Mouse (Mus musculus) stomach, embryonic 15.5 days (tissue): ENCODE measurements at regions not wholly inside any gene's neighbourhood (a gene's known extent, or its start where the extent isn't known, plus 50 kb on each side); places are given as distances from the start of the nearest gene placed in this dataset.
"Not testable (repeated sequence)": the region's sequence is repeated elsewhere in the genome, so short reads cannot be mapped to it uniquely, and the experiment has no call there.

Experiments used
- ATAC-seq: fragments of 200-750 bp; cut with Nextera tagmentation; 2 replicates; pipeline ENCODE4 v1.8.0; 2017; ENCODE audit warnings: low read depth, moderate number of reproducible peaks, moderate TSS enrichment; ENCODE audit not compliant: insufficient read depth, low FRiP score
- H3K27ac ChIP-seq: fragments of 300-500 bp; sonication (generic); 2 replicates; pipeline ENCODE4 v1.5.1; 2015; ENCODE audit warnings: mild to moderate bottlenecking, inconsistent platforms
- H3K27me3 ChIP-seq: fragments of 300-500 bp; sonication (generic); replicated peaks from 2 replicates; pipeline ENCODE4 v1.6.1; 2015; ENCODE audit warnings: inconsistent platforms
- H3K36me3 ChIP-seq: fragments of 300-500 bp; sonication (generic); 2 replicates; pipeline ENCODE4 v1.6.1; 2015; ENCODE audit warnings: inconsistent platforms
- H3K4me1 ChIP-seq: fragments of 300-500 bp; sonication (generic); 2 replicates; pipeline ENCODE4 v1.6.1; 2015; ENCODE audit warnings: inconsistent platforms
- H3K4me2 ChIP-seq: fragments of 300-500 bp; sonication (generic); 2 replicates; pipeline ENCODE4 v1.6.1; 2015; ENCODE audit warnings: mild to moderate bottlenecking, inconsistent platforms
- H3K4me3 ChIP-seq: fragments of 300-500 bp; sonication (generic); replicated peaks from 2 replicates; pipeline ENCODE4 v1.5.1; 2015; ENCODE audit warnings: inconsistent platforms
- H3K9ac ChIP-seq: fragments of 300-500 bp; sonication (generic); 2 replicates; pipeline ENCODE4 v1.6.1; 2015; ENCODE audit warnings: inconsistent platforms
- H3K9me3 ChIP-seq: fragments of 300-500 bp; sonication (generic); 2 replicates; pipeline ENCODE4 v1.6.1; 2016; ENCODE audit warnings: inconsistent platforms
- WGBS: fragments of 180-500 bp; shearing (Covaris S2); methylation state at CpG from one replicate; pipeline ENCODE4 v1.1.7; 2015; 5-methylcytosine and 5-hydroxymethylcytosine counted together

DNA sequence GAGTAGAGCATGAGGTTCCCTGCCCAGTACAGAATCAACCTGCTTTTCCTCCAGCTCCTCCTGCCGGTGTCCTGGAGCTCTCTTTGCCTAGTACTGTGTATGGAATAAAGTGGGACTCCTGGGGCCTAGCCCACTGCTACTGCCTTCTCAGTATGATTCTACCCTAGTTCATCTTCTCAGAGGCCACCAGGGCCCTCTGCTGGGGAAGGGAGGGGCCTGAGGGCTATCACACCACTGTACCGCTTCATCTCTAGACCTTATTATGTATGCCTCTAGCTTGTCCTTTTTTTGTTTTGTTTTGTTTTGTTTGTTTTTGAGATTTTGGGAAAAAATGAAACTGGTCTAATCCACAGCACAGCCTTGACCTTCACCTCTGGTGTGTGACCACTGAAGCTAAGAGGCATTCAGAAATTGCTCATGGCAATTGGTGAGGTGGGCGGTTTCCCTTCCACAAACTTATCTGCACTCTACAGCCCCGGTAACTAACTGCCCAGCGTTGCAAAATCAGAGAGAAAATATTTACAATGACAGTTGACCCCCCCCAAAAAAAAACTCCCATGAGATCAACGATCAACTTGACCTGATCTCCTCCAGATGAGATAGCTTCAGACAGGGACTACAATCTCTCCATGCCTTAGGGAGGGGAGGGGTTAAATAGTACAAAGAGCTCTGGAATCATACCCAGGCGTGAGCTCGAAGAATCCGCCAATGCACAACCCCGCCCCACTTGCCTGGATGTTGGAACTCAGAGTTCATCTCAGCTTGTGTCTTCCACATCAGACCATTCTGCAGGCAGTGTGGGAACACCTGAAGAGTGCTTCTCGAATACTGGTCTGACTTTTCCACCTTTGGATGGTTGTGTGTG, 168.8 kb downstream of the Tomm20 start:
- H3K4me2 ChIP-seq = no peak overlapping the region
- H3K9me3 ChIP-seq = no peaks in the 10 kb centered on the region
- ATAC-seq = no peak
- H3K27me3 ChIP-seq = no peaks in the 10 kb centered on the region
- H3K4me3 ChIP-seq = no peak overlapping the region
- 75% methylated on average over 11 of the region's 11 CpGs for WGBS
- no peak overlapping the region for H3K27ac ChIP-seq
- H3K9ac ChIP-seq = no peak overlapping the region
- no peaks in the 10 kb centered on the region for H3K4me1 ChIP-seq
- no peaks in the 10 kb centered on the region for H3K36me3 ChIP-seq

GRCm38 (mm10) chr8:126775334-126775733, 170.3 kb downstream of the Tomm20 start:
- Histone ChIP-seq H3K27me3 (no peaks in the 10 kb centered on the region), H3K36me3 (no peaks in the 10 kb centered on the region), H3K4me1 (no peaks in the 10 kb centered on the region), H3K4me3 (no peak overlapping the region), H3K4me2 (no peak overlapping the region), H3K9ac (no peak overlapping the region), H3K9me3 (no peaks in the 10 kb centered on the region), H3K27ac (no peak overlapping the region)
- ATAC-seq = no peak
- 63% methylated on average over 3 of the region's 3 CpGs for WGBS

DNA sequence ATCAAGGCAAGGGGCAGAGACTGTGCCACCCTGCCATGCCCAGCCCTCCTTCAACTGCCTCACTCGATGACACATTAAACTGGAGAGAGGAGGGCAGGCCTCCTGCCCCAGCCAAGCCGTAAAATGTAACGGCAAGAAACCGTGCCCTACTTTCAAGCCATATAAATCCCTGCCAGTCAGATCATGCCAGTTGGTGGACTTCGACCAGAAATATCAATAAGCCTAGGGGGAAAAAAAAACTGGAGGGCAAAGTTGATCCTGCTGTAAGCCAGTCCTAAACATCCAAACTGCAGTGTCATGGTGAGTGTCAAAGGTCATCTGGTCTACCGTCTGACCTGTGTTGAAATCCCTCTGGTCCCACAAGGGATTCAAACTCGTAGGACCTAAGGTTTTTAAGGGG, 170.8 kb downstream of the Tomm20 start:
- Histone ChIP-seq H3K27ac (no peak overlapping the region), H3K4me2 (no peak overlapping the region), H3K27me3 (no peaks in the 10 kb centered on the region), H3K9ac (no peak overlapping the region), H3K9me3 (no peaks in the 10 kb centered on the region), H3K4me1 (no peaks in the 10 kb centered on the region), H3K36me3 (no peaks in the 10 kb centered on the region), H3K4me3 (no peak overlapping the region)
- WGBS = 77% methylated on average over 7 of the region's 7 CpGs
- no peak for ATAC-seq

DNA sequence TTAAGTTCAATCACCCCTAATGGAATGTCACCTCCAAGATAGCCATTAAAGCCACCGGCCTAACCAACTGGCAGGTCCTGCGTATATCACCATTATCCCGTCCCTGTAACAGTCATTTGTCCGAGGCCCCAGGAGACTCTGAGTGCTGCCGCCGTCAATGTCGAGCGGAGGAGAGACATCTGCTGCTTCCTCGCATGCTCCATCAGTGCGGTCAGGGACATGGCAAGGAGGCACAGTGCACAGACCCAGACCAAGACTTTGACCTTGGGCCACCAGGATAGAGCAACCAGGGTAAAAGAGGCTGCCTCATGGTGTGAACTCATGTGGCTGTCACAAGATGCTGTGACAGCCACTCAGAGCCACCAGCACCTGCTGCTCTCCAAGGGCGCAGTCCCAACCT, 172.9 kb downstream of the Tomm20 start:
- no peak overlapping the region for H3K4me2 ChIP-seq
- no peaks in the 10 kb centered on the region for H3K27me3 ChIP-seq
- H3K36me3 ChIP-seq = no peaks in the 10 kb centered on the region
- H3K4me3 ChIP-seq = no peak overlapping the region
- H3K9ac ChIP-seq = no peak overlapping the region
- no peaks in the 10 kb centered on the region for H3K9me3 ChIP-seq
- 56% methylated on average over 11 of the region's 11 CpGs for WGBS
- no peaks in the 10 kb centered on the region for H3K4me1 ChIP-seq
- no peak for ATAC-seq
- no peak overlapping the region for H3K27ac ChIP-seq

DNA sequence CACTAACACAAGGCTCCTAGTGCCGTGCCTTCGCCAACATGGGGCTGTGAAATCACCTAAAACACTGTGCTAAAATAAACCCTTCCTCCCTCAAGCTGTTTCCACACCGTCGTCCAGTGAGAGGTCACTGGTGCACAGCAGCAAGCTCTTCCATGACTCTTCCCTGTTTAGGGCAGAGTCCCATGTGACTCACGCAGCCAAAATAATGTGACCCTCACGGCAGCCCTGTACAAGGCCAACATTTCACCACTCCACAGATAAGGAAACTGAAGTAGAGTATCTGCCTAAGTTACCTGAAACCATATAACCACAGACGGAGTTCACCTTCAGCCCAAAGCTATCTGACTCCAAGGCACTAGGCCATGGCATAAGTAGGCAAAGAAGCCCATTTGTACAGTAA, 173.4 kb downstream of the Tomm20 start:
- no peak for ATAC-seq

GRCm38 (mm10) chr8:126770374-126770773, 175.3 kb downstream of the Tomm20 start:
- H3K4me2 ChIP-seq, H3K9me3 ChIP-seq, H3K4me3 ChIP-seq, H3K4me1 ChIP-seq, H3K27me3 ChIP-seq, H3K36me3 ChIP-seq, H3K27ac ChIP-seq, H3K9ac ChIP-seq: not testable (repeated sequence)
- peak; percentile 48 for ATAC-seq
- WGBS = 67% methylated on average over 2 of the region's 2 CpGs

More for the DNA sequence above, 173.4 kb downstream of the Tomm20 start:
- Histone ChIP-seq H3K9me3 (no peaks in the 10 kb centered on the region), H3K27ac (no peak overlapping the region), H3K4me2 (no peak overlapping the region), H3K36me3 (no peaks in the 10 kb centered on the region), H3K4me1 (no peaks in the 10 kb centered on the region), H3K9ac (no peak overlapping the region), H3K27me3 (no peaks in the 10 kb centered on the region), H3K4me3 (no peak overlapping the region)
- 79% methylated on average over 7 of the region's 7 CpGs for WGBS

- 90% methylated on average over 5 of the region's 5 CpGs for WGBS
- no peaks in the 10 kb centered on the region for H3K4me1 ChIP-seq
- no peak for ATAC-seq
- H3K27ac ChIP-seq = no peak overlapping the region
- no peaks in the 10 kb centered on the region for H3K36me3 ChIP-seq
- no peaks in the 10 kb centered on the region for H3K9me3 ChIP-seq
- no peak overlapping the region for H3K4me3 ChIP-seq
- no peak overlapping the region for H3K4me2 ChIP-seq
- H3K9ac ChIP-seq = no peak overlapping the region
- H3K27me3 ChIP-seq = no peaks in the 10 kb centered on the region
Observed at GRCm38 (mm10) chr8:126768142-126768541, 174.4 kb upstream of the Irf2bp2 start.

GRCm38 (mm10) chr8:126767341-126767740, 173.6 kb upstream of the Irf2bp2 start:
- Histone ChIP-seq H3K27ac (no peak overlapping the region; the same call in 1 of the 2 replicates), H3K27me3 (no peaks in the 10 kb centered on the region), H3K9ac (no peak overlapping the region), H3K4me3 (no peak overlapping the region), H3K9me3 (no peaks in the 10 kb centered on the region), H3K4me2 (no peak overlapping the region), H3K4me1 (no peaks in the 10 kb centered on the region), H3K36me3 (no peaks in the 10 kb centered on the region)
- no peak for ATAC-seq
- WGBS = 73% methylated on average over 3 of the region's 3 CpGs

DNA sequence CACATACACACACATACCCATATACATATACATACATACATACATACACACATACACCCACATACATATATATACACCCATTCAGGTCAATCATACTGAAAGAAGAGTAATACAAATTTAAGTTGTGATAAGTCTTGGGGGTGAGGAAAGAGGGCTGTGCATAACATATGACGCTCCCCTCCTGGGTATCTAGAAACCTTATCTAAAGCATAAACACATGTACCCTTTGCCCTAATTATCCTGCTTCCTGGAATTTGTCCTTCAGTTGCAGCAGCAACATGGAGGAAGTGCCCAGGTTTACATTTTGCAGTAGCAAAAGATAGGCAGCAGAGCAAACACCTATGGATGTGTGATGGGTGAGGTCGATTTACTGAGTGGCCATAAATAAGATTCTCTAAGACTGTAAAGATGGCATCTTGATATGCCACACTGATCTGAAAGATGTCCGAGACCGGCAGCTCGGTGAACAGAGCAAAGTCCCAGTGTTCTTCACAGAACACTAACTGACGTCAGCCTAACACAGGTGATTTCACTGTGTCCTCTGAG, 172.0 kb upstream of the Irf2bp2 start:
- Histone ChIP-seq H3K4me3 (no peak overlapping the region), H3K36me3 (no peaks in the 10 kb centered on the region), H3K4me1 (no peaks in the 10 kb centered on the region), H3K9me3 (no peaks in the 10 kb centered on the region), H3K27ac (no peak overlapping the region), H3K4me2 (no peak overlapping the region), H3K27me3 (no peaks in the 10 kb centered on the region), H3K9ac (no peak overlapping the region)
- WGBS = 72% methylated on average over 6 of the region's 6 CpGs
- ATAC-seq = no peak

GRCm38 (mm10) chr8:126763600-126763999, 169.8 kb upstream of the Irf2bp2 start:
- Histone ChIP-seq H3K4me3 (no peak overlapping the region), H3K4me1 (no peaks in the 10 kb centered on the region), H3K9ac (no peak overlapping the region), H3K27ac (no peak overlapping the region), H3K4me2 (no peak overlapping the region), H3K36me3 (no peaks in the 10 kb centered on the region), H3K27me3 (no peaks in the 10 kb centered on the region), H3K9me3 (no peaks in the 10 kb centered on the region)
- 82% methylated on average over 7 of the region's 7 CpGs for WGBS
- no peak for ATAC-seq

DNA sequence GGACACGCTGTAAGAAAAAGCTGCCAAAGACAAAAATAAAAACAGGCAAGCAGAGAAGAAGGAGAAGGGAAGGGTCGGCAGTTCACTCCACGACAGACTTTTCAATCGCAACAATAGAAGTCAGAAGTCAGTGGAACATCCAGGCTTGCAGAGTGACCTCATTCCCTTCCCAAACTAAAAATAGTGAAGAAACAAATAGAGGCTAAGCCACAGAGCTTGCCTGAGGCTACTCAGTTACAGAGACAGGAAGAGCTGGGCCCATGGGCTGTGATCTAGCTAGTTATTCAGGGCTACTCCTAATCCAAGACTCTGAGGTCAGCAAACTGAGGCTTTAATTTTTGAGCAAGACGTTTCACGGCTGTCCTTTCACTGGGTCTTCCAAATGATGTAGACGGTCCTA, 165.9 kb upstream of the Irf2bp2 start:
- Histone ChIP-seq H3K27ac (no peak overlapping the region), H3K9ac (no peak overlapping the region)
- no peak for ATAC-seq

DNA sequence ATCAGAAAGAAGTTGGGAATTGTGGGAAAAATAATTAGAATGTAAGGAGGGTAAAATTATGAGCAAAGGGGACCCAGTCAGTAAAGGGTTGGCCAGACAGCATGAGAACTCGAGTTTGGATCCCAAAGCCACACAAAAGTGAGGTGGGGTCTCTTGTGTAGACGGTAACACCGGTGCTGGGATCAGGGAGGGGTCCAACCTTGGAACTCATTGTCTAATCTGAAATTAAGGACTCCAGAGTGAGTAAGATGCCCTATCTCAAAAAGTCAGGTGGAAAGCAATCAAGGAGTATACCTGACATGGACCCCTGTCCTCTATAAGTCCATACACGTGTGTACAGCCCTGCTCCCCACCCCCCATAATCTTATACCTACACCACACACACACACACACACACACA, 165.2 kb upstream of the Irf2bp2 start:
- Histone ChIP-seq H3K9ac (no peak overlapping the region), H3K4me1 (no peaks in the 10 kb centered on the region), H3K27me3 (no peaks in the 10 kb centered on the region), H3K27ac (no peak overlapping the region), H3K4me3 (no peak overlapping the region), H3K9me3 (no peaks in the 10 kb centered on the region), H3K4me2 (no peak overlapping the region), H3K36me3 (no peaks in the 10 kb centered on the region)
- ATAC-seq = no peak
- 88% methylated on average over 4 of the region's 4 CpGs for WGBS

More for the DNA sequence above, 165.9 kb upstream of the Irf2bp2 start:
- H3K36me3 ChIP-seq = no peaks in the 10 kb centered on the region
- no peak overlapping the region for H3K4me3 ChIP-seq
- 58% methylated on average over 7 of the region's 7 CpGs for WGBS
- no peaks in the 10 kb centered on the region for H3K27me3 ChIP-seq
- H3K4me1 ChIP-seq = no peaks in the 10 kb centered on the region
- H3K4me2 ChIP-seq = no peak overlapping the region
- H3K9me3 ChIP-seq = no peaks in the 10 kb centered on the region
